Mouse (Mus musculus) MEL (cell line): ENCODE results near the gene Tmem230. TPM values are rescaled to one million over a fixed set of nuclear protein-coding genes. Genes with fewer than 3 reads are reported as not detected.
A peak's percentile ranks its signal among the peaks of the same experiment; 100 is the strongest.

ENCODE experiments used
- DNase-seq: peaks from one replicate; pipeline ENCODE4 v3.0.0; 2011; ENCODE audit warnings: low read depth, low spot score
- H3K27ac ChIP-seq: 2 replicates; pipeline ENCODE4 v1.5.1; 2012; ENCODE audit warnings: low read depth, mild to moderate bottlenecking, control low read depth, low read length, moderate library complexity; ENCODE audit not compliant: control insufficient read depth
- H3K27me3 ChIP-seq, 2 experiments: fragments of 150-350 bp in 1 of 2; sonication (generic) in 1 of 2; 2 replicates each; pipeline ENCODE4 v1.6.1; 2012; ENCODE audit warnings: low read length in 2 of 2, mild to moderate bottlenecking in 2 of 2, improper control_type of control experiment in 1 of 2, moderate library complexity in 1 of 2; ENCODE audit not compliant: insufficient read depth in 2 of 2, control insufficient read depth in 1 of 2
- H3K36me3 ChIP-seq, 2 experiments: 2 replicates each; pipeline ENCODE4 v1.6.1; 2012 to 2014; ENCODE audit warnings: low read length in 2 of 2, improper control_type of control experiment in 1 of 2, inconsistent platforms in 1 of 2, mild to moderate bottlenecking in 1 of 2; ENCODE audit not compliant: insufficient read depth in 2 of 2, control insufficient read depth in 1 of 2
- H3K4me1 ChIP-seq, 2 experiments: fragments of 150-350 bp in 1 of 2; sonication (generic) in 1 of 2; 2 replicates each; pipeline ENCODE4 v1.6.1; 2012; ENCODE audit warnings: low read length in 2 of 2, improper control_type of control experiment in 1 of 2, mild to moderate bottlenecking in 1 of 2; ENCODE audit not compliant: insufficient read depth in 2 of 2, control insufficient read depth in 1 of 2
- H3K4me3 ChIP-seq, 2 experiments: fragments of 150-350 bp in 1 of 2; sonication (generic) in 1 of 2; 2 replicates each; pipeline ENCODE4 v1.5.1; 2012; ENCODE audit warnings: low read depth in 2 of 2, low read length in 2 of 2, mild to moderate bottlenecking in 2 of 2, moderate library complexity in 2 of 2, control low read depth in 1 of 2, improper control_type of control experiment in 1 of 2; ENCODE audit not compliant: control insufficient read depth in 1 of 2, insufficient read depth in 1 of 2
- H3K79me2 ChIP-seq: 2 replicates; pipeline ENCODE4 v1.6.1; 2012; ENCODE audit warnings: mild to moderate bottlenecking, low read length, moderate library complexity; ENCODE audit not compliant: control insufficient read depth, poor library complexity, insufficient read depth
- H3K9ac ChIP-seq: 2 replicates; pipeline ENCODE4 v1.6.1; 2012; ENCODE audit warnings: low read depth, mild to moderate bottlenecking, control low read depth, low read length, moderate library complexity; ENCODE audit not compliant: control insufficient read depth, poor library complexity, severe bottlenecking
- H3K9me3 ChIP-seq: fragments of 150-350 bp; sonication (generic); replicated peaks from 2 replicates; pipeline ENCODE4 v1.6.1; 2012; ENCODE audit warnings: mild to moderate bottlenecking, low read length, improper control_type of control experiment, moderate library complexity; ENCODE audit not compliant: insufficient read depth
- CHD1 ChIP-seq: IDR thresholded peaks from 2 replicates; pipeline ENCODE4 v1.6.1; 2012; ENCODE audit warnings: low read depth, mild to moderate bottlenecking, inconsistent platforms, low read length, improper control_type of control experiment
- CHD2 ChIP-seq: IDR thresholded peaks from 2 replicates; pipeline ENCODE4 v1.6.1; 2011; ENCODE audit warnings: low read length, improper control_type of control experiment
- CTCF ChIP-seq, 3 experiments: IDR thresholded peaks in 2 of 3; conservative IDR thresholded peaks in 1 of 3; 2 replicates each; pipeline ENCODE4 v1.5.1; 2011 to 2012; ENCODE audit warnings: low read length in 3 of 3, low read depth in 2 of 3, mild to moderate bottlenecking in 2 of 3, improper control_type of control experiment in 1 of 3, inconsistent platforms in 1 of 3, mixed read lengths in 1 of 3, moderate library complexity in 1 of 3; ENCODE audit not compliant: control insufficient read depth in 1 of 3, insufficient read depth in 1 of 3, poor library complexity in 1 of 3, severe bottlenecking in 1 of 3
- GABPA ChIP-seq: IDR thresholded peaks from 2 replicates; pipeline ENCODE4 v1.6.1; 2012; ENCODE audit warnings: low read depth, mild to moderate bottlenecking, inconsistent platforms, low read length, improper control_type of control experiment, moderate library complexity
- GATA1 ChIP-seq: IDR thresholded peaks from 2 replicates; pipeline ENCODE4 v1.6.1; 2011; ENCODE audit warnings: low read depth, low read length, improper control_type of control experiment
- KAT2A ChIP-seq: conservative IDR thresholded peaks from 2 replicates; pipeline ENCODE4 v1.6.1; 2012; ENCODE audit warnings: low read depth, low read length, improper control_type of control experiment, inconsistent platforms
- MYB ChIP-seq: IDR thresholded peaks from 2 replicates; pipeline ENCODE4 v1.6.1; 2011; ENCODE audit warnings: mild to moderate bottlenecking, low read depth, low read length, improper control_type of control experiment
- MYC ChIP-seq: IDR thresholded peaks from 2 replicates; pipeline ENCODE4 v1.6.1; 2011; ENCODE audit warnings: low read depth, mild to moderate bottlenecking, low read length, improper control_type of control experiment, moderate library complexity
- NRF1 ChIP-seq: IDR thresholded peaks from 2 replicates; pipeline ENCODE4 v1.6.1; 2014; ENCODE audit warnings: low read depth, mild to moderate bottlenecking, inconsistent platforms, low read length, improper control_type of control experiment, moderate library complexity; ENCODE audit not compliant: poor library complexity, insufficient read depth, severe bottlenecking
- POLR2A ChIP-seq, 2 experiments: IDR thresholded peaks; 2 replicates each; pipeline ENCODE4 v1.6.1; 2011 to 2012; ENCODE audit warnings: low read length in 2 of 2, mild to moderate bottlenecking in 2 of 2, control low read depth in 1 of 2, improper control_type of control experiment in 1 of 2, low read depth in 1 of 2, moderate library complexity in 1 of 2; ENCODE audit not compliant: control insufficient read depth in 1 of 2, insufficient read depth in 1 of 2, poor library complexity in 1 of 2
- POLR2AphosphoS2 ChIP-seq: IDR thresholded peaks from 2 replicates; pipeline ENCODE4 v1.6.1; 2011; ENCODE audit warnings: low read length, improper control_type of control experiment
- POLR2AphosphoS5 ChIP-seq: IDR thresholded peaks from 2 replicates; pipeline ENCODE4 v1.6.1; 2012; ENCODE audit warnings: low read depth, borderline replicate concordance, mild to moderate bottlenecking, inconsistent platforms, low read length, moderate library complexity, mixed read lengths
- SMC3 ChIP-seq: IDR thresholded peaks from 2 replicates; pipeline ENCODE4 v1.6.1; 2011; ENCODE audit warnings: low read depth, low read length, improper control_type of control experiment
- TBP ChIP-seq: IDR thresholded peaks from 2 replicates; pipeline ENCODE4 v1.8.0; 2011; ENCODE audit warnings: low read depth, low read length, improper control_type of control experiment
- USF2 ChIP-seq, 2 experiments: IDR thresholded peaks; 2 replicates each; pipeline ENCODE4 v1.6.1; 2011 to 2012; ENCODE audit warnings: improper control_type of control experiment in 2 of 2, low read length in 2 of 2, borderline replicate concordance in 1 of 2, inconsistent platforms in 1 of 2, low read depth in 1 of 2, mild to moderate bottlenecking in 1 of 2; ENCODE audit not compliant: insufficient read depth in 1 of 2
- ZC3H11A ChIP-seq: IDR thresholded peaks from 2 replicates; pipeline ENCODE4 v1.6.1; 2012; ENCODE audit warnings: low read depth, mild to moderate bottlenecking, inconsistent platforms, low read length, improper control_type of control experiment
- ZMIZ1 ChIP-seq: IDR thresholded peaks from 2 replicates; pipeline ENCODE4 v1.6.1; 2012; ENCODE audit warnings: low read depth, mild to moderate bottlenecking, inconsistent platforms, low read length, improper control_type of control experiment, moderate library complexity
- polyA plus RNA-seq, 2 experiments: library from polyadenylated mRNA; stranded (reverse) in 1 of 2; unstranded in 1 of 2; fragments of >175 nt in 1 of 2; fragments of >200 nt in 1 of 2; gene quantifications; 2 replicates each; pipeline versions ENCODE4 v1.2.1 to v1.2.4; 2012; ENCODE audit warnings: low replicate concordance in 2 of 2, low read depth in 1 of 2; ENCODE audit not compliant: insufficient read length in 2 of 2, insufficient read depth in 1 of 2, missing spikeins in 1 of 2
- total RNA-seq: library from RNA; depleted of rRNA; stranded (reverse); fragments of 300-350 nt; gene quantifications from 2 replicates; pipeline ENCODE4 v1.2.3, GENCODE M21; 2012

The Tmem230 gene
- total and polyA plus RNA-seq, 3 experiments = 9.1 to 21.5 TPM; not detected in 1

DNA sequence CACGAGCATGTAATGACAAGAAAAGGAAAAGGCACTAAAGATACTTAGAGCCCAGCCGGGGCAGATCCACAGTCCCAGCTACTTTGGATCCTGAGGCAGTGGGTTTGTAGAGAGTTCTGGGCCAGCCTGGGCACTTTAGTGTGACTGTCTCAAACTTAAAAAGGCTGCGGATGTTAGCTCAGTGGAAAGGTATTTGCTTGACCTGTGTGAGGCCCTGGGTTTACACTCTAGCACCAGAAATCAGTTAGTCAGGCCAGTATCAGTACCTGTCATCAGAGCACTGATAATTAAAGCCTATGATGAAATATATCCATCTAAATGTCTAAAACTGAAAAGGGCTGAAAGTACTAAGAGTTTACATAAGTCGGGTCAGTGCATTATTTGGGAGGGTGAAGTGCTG lies 28.6 kb upstream of the Tmem230 start:
- Histone ChIP-seq H3K9ac (no peak overlapping the region), H3K36me3 (no peaks in the 10 kb centered on the region; a peak in 1 of 4 replicates), H3K79me2 (peaks cover 9% of the 10 kb centered on the region; the same call in 1 of the 2 replicates), H3K4me3 (no peak overlapping the region), H3K9me3 (no peaks in the 10 kb centered on the region), H3K27me3 (no peaks in the 10 kb centered on the region), H3K27ac (no peak overlapping the region), H3K4me1 (no peaks in the 10 kb centered on the region; a peak in 1 of 4 replicates)
- TF ChIP-seq GATA1 (no peak), MYC (no peak), SMC3 (no peak), POLR2A (IDR thresholded peaks at IDR 0.05; ENCODE audit: control insufficient read depth in 1 of 2, insufficient read depth in 1 of 2, low read depth in 1 of 2, low read length in 2 of 2, poor library complexity in 1 of 2) (no peak)
- DNase-seq = no peak

DNA sequence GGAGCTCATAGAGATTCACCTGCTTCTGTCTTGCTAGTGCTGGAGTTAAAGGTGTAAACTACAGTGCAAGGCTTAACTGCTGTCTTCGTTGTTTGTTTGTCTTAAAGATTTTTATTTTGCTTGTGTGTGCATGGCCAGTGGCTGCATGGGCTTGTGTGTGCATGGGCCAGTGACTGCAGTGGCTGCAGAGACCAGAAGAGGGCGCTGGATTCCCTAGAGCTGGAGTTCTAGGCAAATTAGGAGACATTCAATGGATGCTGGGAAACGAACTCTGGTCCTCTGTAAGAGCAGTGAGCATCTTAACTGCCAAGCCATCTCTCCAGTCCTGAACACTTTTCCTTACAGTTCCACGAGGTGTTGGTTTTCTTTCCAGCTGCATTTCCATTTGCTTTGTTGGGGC lies 27.9 kb upstream of the Tmem230 start:
- no peak overlapping the region for H3K27ac ChIP-seq
- no peaks in the 10 kb centered on the region for H3K27me3 ChIP-seq
- DNase-seq = peak; percentile 24
- H3K9ac ChIP-seq = no peak overlapping the region
- peak; percentile 37 to 51 (median 46) for TF ChIP-seq CTCF (IDR thresholded peaks at IDR 0.05 in 2 of 3, conservative IDR thresholded peaks at IDR 0.05 in 1 of 3; ENCODE audit: control insufficient read depth in 1 of 3, insufficient read depth in 1 of 3, low read depth in 2 of 3, low read length in 3 of 3, poor library complexity in 1 of 3, severe bottlenecking in 1 of 3)
- TF ChIP-seq TBP = no peak
- TF ChIP-seq NRF1 = no peak
- H3K79me2 ChIP-seq = peaks cover 16% of the 10 kb centered on the region
- no peaks in the 10 kb centered on the region for H3K9me3 ChIP-seq
- H3K4me3 ChIP-seq = no peak overlapping the region
- no peaks in the 10 kb centered on the region; a peak in 1 of 4 replicates for H3K4me1 ChIP-seq
- H3K36me3 ChIP-seq = no peaks in the 10 kb centered on the region; a peak in 1 of 4 replicates

DNA sequence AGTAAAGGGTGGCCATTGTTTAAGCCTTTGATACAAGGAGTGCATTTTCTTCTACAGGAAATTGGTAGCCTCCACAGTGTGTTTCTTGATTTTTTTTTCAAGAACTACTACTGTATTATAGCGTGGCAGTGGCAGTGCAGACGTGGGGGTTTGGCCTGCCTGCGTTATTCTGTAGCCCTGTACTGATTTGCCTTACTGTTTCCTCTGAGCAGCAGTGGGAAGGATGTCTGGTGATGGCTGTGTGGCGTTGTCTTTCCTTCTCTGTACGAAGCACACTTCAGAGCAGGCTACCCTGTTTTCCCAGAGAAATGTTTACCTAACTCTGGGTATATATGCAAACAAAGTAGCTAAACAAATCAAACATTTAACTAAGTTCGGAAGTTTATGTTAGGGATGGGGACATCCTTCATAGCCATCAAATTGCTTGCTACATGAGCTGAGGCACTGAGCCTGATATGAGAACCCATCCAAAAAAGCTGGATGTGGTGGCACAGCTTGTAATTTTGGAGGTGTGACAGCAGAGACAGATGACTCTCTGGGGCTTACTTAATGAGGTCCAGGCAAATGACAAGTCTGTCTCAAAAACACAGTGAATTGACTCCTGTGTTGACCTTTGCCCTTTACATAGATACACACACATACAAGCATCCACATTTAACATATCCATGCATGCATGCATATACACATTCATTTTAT lies 25.2 kb upstream of the Tmem230 start:
- H3K27me3 ChIP-seq = no peaks in the 10 kb centered on the region
- peaks cover 0 to 7% of the 10 kb centered on the region in 2 experiments; a peak in 1 of 4 replicates for H3K4me1 ChIP-seq
- DNase-seq = no peak
- H3K36me3 ChIP-seq = peaks cover 0 to 5% of the 10 kb centered on the region in 2 experiments; a peak in 2 of 4 replicates
- H3K4me3 ChIP-seq = no peak overlapping the region
- no peak overlapping the region for H3K9ac ChIP-seq
- peaks cover 28% of the 10 kb centered on the region for H3K79me2 ChIP-seq
- H3K9me3 ChIP-seq = no peaks in the 10 kb centered on the region
- no peak for TF ChIP-seq KAT2A
- no peak for TF ChIP-seq POLR2AphosphoS2
- no peak for TF ChIP-seq ZC3H11A
- TF ChIP-seq MYB = no peak
- TF ChIP-seq CHD1 = no peak
- TF ChIP-seq USF2 (IDR thresholded peaks at IDR 0.05; ENCODE audit: borderline replicate concordance in 1 of 2, insufficient read depth in 1 of 2, low read depth in 1 of 2, low read length in 2 of 2) = no peak
- TF ChIP-seq CHD2 = no peak
- TF ChIP-seq POLR2AphosphoS5 = no peak
- TF ChIP-seq NRF1 = no peak
- TF ChIP-seq GABPA = no peak
- no peak for TF ChIP-seq ZMIZ1
- H3K27ac ChIP-seq = no peak overlapping the region
